ENCODE assay signal across 15 mouse cellular contexts in genomic region chr19:7149158-7149685, GRCm38 (mm10). TPM values are rescaled to one million over a fixed set of nuclear protein-coding genes. Genes with fewer than 3 reads are reported as not detected.
DNase-seq lines count a peak whose midpoint lies in the region; ATAC-seq and TF ChIP-seq lines count a peak whose summit lies in the region.
"Had no signal": no experiment of that assay in that cellular context is flagged by ENCODE, and none has a peak within 500 bp of the region (broad histone marks: within the 10 kb centered on the region; RNA-seq: fewer than 3 reads in every experiment).

No protein-coding gene starts in this region.

- WGBS in forebrain, embryonic 10.5 days: 69% methylated on average over 7 of the region's 7 CpGs
- 53% methylated on average over 7 of the region's 7 CpGs for WGBS in forebrain, postnatal 0 days
- 54% methylated on average over 7 of the region's 7 CpGs for WGBS in hindbrain, postnatal 0 days
- WGBS in hindbrain, embryonic 14.5 days: 52% methylated on average over 7 of the region's 7 CpGs
- 71% methylated on average over 7 of the region's 7 CpGs for WGBS in limb, embryonic 10.5 days

- no peak for ATAC-seq in forebrain, postnatal 0 days
- 0 out of 2 replicates have a peak, but pooled peaks have one; percentile 6 for ATAC-seq in hindbrain, postnatal 0 days
- no peak; the same call in 1 of the 2 replicates for ATAC-seq in hindbrain, embryonic 14.5 days (ENCODE audit: low FRiP score)

- H3K9me3 ChIP-seq in forebrain, embryonic 10.5 days: no peaks in the 10 kb centered on the region; the same call in 1 of the 2 replicates
- H3K9me3 ChIP-seq in forebrain, postnatal 0 days (ENCODE audit: low read length): no peaks in the 10 kb centered on the region
- no peaks in the 10 kb centered on the region for H3K9me3 ChIP-seq in hindbrain, postnatal 0 days (ENCODE audit: low read length)
- H3K9me3 ChIP-seq in hindbrain, embryonic 14.5 days (ENCODE audit: control insufficient read depth, low read length): no peaks in the 10 kb centered on the region
- H3K9me3 ChIP-seq in limb, embryonic 10.5 days (replicated peaks): no peaks in the 10 kb centered on the region
- H3K9me3 ChIP-seq: embryonic facial prominence, embryonic 13.5 days had no signal

- no peak overlapping the region for H3K4me2 ChIP-seq in forebrain, postnatal 0 days (ENCODE audit: low read depth)
- no peak overlapping the region for H3K4me2 ChIP-seq in hindbrain, postnatal 0 days (ENCODE audit: low read depth, low read length)
- no peak overlapping the region for H3K4me2 ChIP-seq in hindbrain, embryonic 14.5 days (replicated peaks)
- H3K4me2 ChIP-seq: embryonic facial prominence, embryonic 13.5 days; limb, embryonic 12.5 days; midbrain, embryonic 12.5 days had no signal

- H3K36me3 ChIP-seq in forebrain, embryonic 10.5 days (replicated peaks): no peaks in the 10 kb centered on the region
- H3K36me3 ChIP-seq in forebrain, postnatal 0 days (ENCODE audit: insufficient read depth): no peaks in the 10 kb centered on the region
- H3K36me3 ChIP-seq in hindbrain, postnatal 0 days (ENCODE audit: insufficient read depth, low read length): no peaks in the 10 kb centered on the region
- no peaks in the 10 kb centered on the region for H3K36me3 ChIP-seq in hindbrain, embryonic 14.5 days (replicated peaks; ENCODE audit: control insufficient read depth, insufficient read depth)
- no peaks in the 10 kb centered on the region for H3K36me3 ChIP-seq in limb, embryonic 10.5 days
- H3K36me3 ChIP-seq: embryonic facial prominence, embryonic 13.5 days; limb, embryonic 12.5 days; midbrain, embryonic 12.5 days had no signal

- peak overlapping the region; percentile 44 for H3K27ac ChIP-seq in forebrain, embryonic 10.5 days
- H3K27ac ChIP-seq in forebrain, postnatal 0 days (ENCODE audit: low read depth, low read length): no peak overlapping the region
- H3K27ac ChIP-seq in hindbrain, postnatal 0 days: no peak overlapping the region
- H3K27ac ChIP-seq in hindbrain, embryonic 14.5 days: no peak overlapping the region
- H3K27ac ChIP-seq in limb, embryonic 10.5 days: peak overlapping the region; percentile 26; the same call in 1 of the 2 replicates
- H3K27ac ChIP-seq: gastrocnemius, adult 2 months; limb, embryonic 12.5 days had no signal

- no peak for DNase-seq in forebrain, embryonic 10.5 days (ENCODE audit: extremely low spot score, low spot score)
- DNase-seq in forebrain, postnatal 0 days: no peak
- DNase-seq in hindbrain, postnatal 0 days (ENCODE audit: low spot score): no peak
- no peak for DNase-seq in hindbrain, embryonic 14.5 days (ENCODE audit: low spot score)
- DNase-seq in retina, embryonic 14.5 days (ENCODE audit: low spot score): peak; percentile 29
- no peak for DNase-seq in retina, postnatal 1 day
- DNase-seq in limb, embryonic 10.5 days (ENCODE audit: low spot score): no peak
- DNase-seq in kidney, adult 18-20 months: no peak
- DNase-seq: gastrocnemius, adult 2 months; kidney, adult 8-10 months; lung, postnatal 36 days had no signal

- H3K4me1 ChIP-seq in forebrain, embryonic 10.5 days: peaks cover 82% of the 10 kb centered on the region
- peaks cover 13% of the 10 kb centered on the region for H3K4me1 ChIP-seq in forebrain, postnatal 0 days (ENCODE audit: insufficient read depth)
- peaks cover 29% of the 10 kb centered on the region for H3K4me1 ChIP-seq in hindbrain, postnatal 0 days (ENCODE audit: insufficient read depth, low read length)
- peaks cover 48% of the 10 kb centered on the region for H3K4me1 ChIP-seq in hindbrain, embryonic 14.5 days (replicated peaks; ENCODE audit: control insufficient read depth, insufficient read depth, low read length)
- peaks cover 67% of the 10 kb centered on the region for H3K4me1 ChIP-seq in limb, embryonic 10.5 days

- no peak overlapping the region for H3K4me3 ChIP-seq in forebrain, embryonic 10.5 days
- H3K4me3 ChIP-seq in forebrain, postnatal 0 days (ENCODE audit: low read depth, low read length): no peak overlapping the region
- H3K4me3 ChIP-seq in hindbrain, postnatal 0 days (ENCODE audit: low read length): no peak overlapping the region
- H3K4me3 ChIP-seq in hindbrain, embryonic 14.5 days (replicated peaks; ENCODE audit: low read length): no peak overlapping the region
- no peak overlapping the region for H3K4me3 ChIP-seq in limb, embryonic 10.5 days
- H3K4me3 ChIP-seq: embryonic facial prominence, embryonic 13.5 days; gastrocnemius, adult 2 months; limb, embryonic 12.5 days; midbrain, embryonic 12.5 days had no signal

- H3K27me3 ChIP-seq in forebrain, embryonic 10.5 days (ENCODE audit: poor library complexity, severe bottlenecking): peaks cover 99% of the 10 kb centered on the region
- no peaks in the 10 kb centered on the region for H3K27me3 ChIP-seq in forebrain, postnatal 0 days (ENCODE audit: insufficient read depth, low read length)
- no peaks in the 10 kb centered on the region for H3K27me3 ChIP-seq in hindbrain, postnatal 0 days (ENCODE audit: insufficient read depth, low read length)
- H3K27me3 ChIP-seq in hindbrain, embryonic 14.5 days (ENCODE audit: control insufficient read depth, insufficient read depth, low read length): 0 out of 2 replicates have a peak, but pooled peaks cover 2% of the 10 kb centered on the region
- H3K27me3 ChIP-seq in limb, embryonic 10.5 days (ENCODE audit: low read depth, poor library complexity, severe bottlenecking): peaks cover 99% of the 10 kb centered on the region

- no peak overlapping the region for H3K9ac ChIP-seq in forebrain, postnatal 0 days
- H3K9ac ChIP-seq in hindbrain, postnatal 0 days (replicated peaks; ENCODE audit: low read length): no peak overlapping the region
- H3K9ac ChIP-seq in hindbrain, embryonic 14.5 days: no peak overlapping the region
- H3K9ac ChIP-seq: limb, embryonic 12.5 days; midbrain, embryonic 12.5 days had no signal

- TF ChIP-seq CTCF in forebrain, postnatal 0 days (IDR thresholded peaks at IDR 0.05; ENCODE audit: low read depth): no peak
- no peak for TF ChIP-seq CTCF in hindbrain, postnatal 0 days (IDR thresholded peaks at IDR 0.05; ENCODE audit: low read depth)

RNA-seq across cellular contexts. Expression of gene Flrt1, which starts 43.7 kb away (rescaled TPM):
- polyA plus RNA-seq in forebrain, embryonic 10.5 days (2016; fragmentation: Nextera tagmentation; extraction: Ambion mirVana): 4.0 and 4.8 TPM in 2 replicates
- total RNA-seq in forebrain, postnatal 0 days (2014; rRNA removed): 8.1 and 8.8 TPM in 2 replicates
- 6.7 and 11.3 TPM in 2 replicates for polyA plus RNA-seq in forebrain, postnatal 0 days (2015; fragmentation: Nextera tagmentation; extraction: Ambion mirVana)
- total RNA-seq in hindbrain, postnatal 0 days (2014; rRNA removed): 8.4 and 10.1 TPM in 2 replicates
- polyA plus RNA-seq in hindbrain, postnatal 0 days (2015; fragmentation: Nextera tagmentation; extraction: Ambion mirVana): 7.8 and 8.1 TPM in 2 replicates
- polyA plus RNA-seq in hindbrain, embryonic 14.5 days (2014; fragmentation: Nextera tagmentation; extraction: Ambion mirVana): 8.7 and 9.5 TPM in 2 replicates
- 0.54 and 1.6 TPM in 2 replicates for polyA plus RNA-seq in limb, embryonic 10.5 days (2016; fragmentation: Nextera tagmentation; extraction: Ambion mirVana)
- total RNA-seq: common myeloid progenitor, adult 5-6 weeks had no signal

RNA-seq across cellular contexts. Expression of gene Otub1, which starts 56.9 kb away (rescaled TPM):
- 275 and 280 TPM in 2 replicates for polyA plus RNA-seq in forebrain, embryonic 10.5 days (2016; fragmentation: Nextera tagmentation; extraction: Ambion mirVana)
- 248 and 252 TPM in 2 replicates for total RNA-seq in forebrain, postnatal 0 days (2014; rRNA removed)
- 286 and 290 TPM in 2 replicates for polyA plus RNA-seq in forebrain, postnatal 0 days (2015; fragmentation: Nextera tagmentation; extraction: Ambion mirVana)
- total RNA-seq in hindbrain, postnatal 0 days (2014; rRNA removed): 216 and 233 TPM in 2 replicates
- 248 and 253 TPM in 2 replicates for polyA plus RNA-seq in hindbrain, postnatal 0 days (2015; fragmentation: Nextera tagmentation; extraction: Ambion mirVana)
- polyA plus RNA-seq in hindbrain, embryonic 14.5 days (2014; fragmentation: Nextera tagmentation; extraction: Ambion mirVana): 231 and 234 TPM in 2 replicates
- polyA plus RNA-seq in limb, embryonic 10.5 days (2016; fragmentation: Nextera tagmentation; extraction: Ambion mirVana): 252 and 263 TPM in 2 replicates

Comparison
In these comparisons a context has a peak if more than half of its experiments do, and no peak if none do; other contexts are left out.
1. H3K27ac ChIP-seq: peak in forebrain, embryonic 10.5 days (single experiment) and limb, embryonic 10.5 days (single experiment); none in forebrain, postnatal 0 days (single experiment), hindbrain, postnatal 0 days (single experiment) and hindbrain, embryonic 14.5 days (single experiment).